Mouse (Mus musculus) intestine, embryonic 15.5 days (tissue): Measurements from ENCODE around the gene Gapdhs. TPM values are rescaled to one million over a fixed set of nuclear protein-coding genes. Genes with fewer than 3 reads are reported as not detected.
"Not testable (repeated sequence)": the region's sequence is repeated elsewhere in the genome, so short reads cannot be mapped to it uniquely, and the experiment has no call there.

Source experiments
- ATAC-seq: fragments of 200-750 bp; cut with Nextera tagmentation; 2 replicates; pipeline ENCODE4 v1.8.0; 2017; ENCODE audit warnings: moderate TSS enrichment, moderate library complexity
- H3K27ac ChIP-seq: fragments of 300-500 bp; sonication (generic); 2 replicates; pipeline ENCODE4 v1.5.1; 2015; ENCODE audit warnings: mild to moderate bottlenecking, inconsistent platforms
- H3K27me3 ChIP-seq: fragments of 300-500 bp; sonication (generic); replicated peaks from 2 replicates; pipeline ENCODE4 v1.6.1; 2015; ENCODE audit warnings: inconsistent platforms
- H3K36me3 ChIP-seq: fragments of 300-500 bp; sonication (generic); 2 replicates; pipeline ENCODE4 v1.6.1; 2015; ENCODE audit warnings: inconsistent platforms
- H3K4me1 ChIP-seq: fragments of 300-500 bp; sonication (generic); replicated peaks from 2 replicates; pipeline ENCODE4 v1.6.1; 2015; ENCODE audit warnings: inconsistent platforms
- H3K4me2 ChIP-seq: fragments of 300-500 bp; sonication (generic); replicated peaks from 2 replicates; pipeline ENCODE4 v1.6.1; 2015; ENCODE audit warnings: mild to moderate bottlenecking, inconsistent platforms
- H3K4me3 ChIP-seq: fragments of 300-500 bp; sonication (generic); replicated peaks from 2 replicates; pipeline ENCODE4 v1.5.1; 2015; ENCODE audit warnings: inconsistent platforms
- H3K9ac ChIP-seq: fragments of 300-500 bp; sonication (generic); 2 replicates; pipeline ENCODE4 v1.6.1; 2015; ENCODE audit warnings: inconsistent platforms
- H3K9me3 ChIP-seq: fragments of 300-500 bp; sonication (generic); 2 replicates; pipeline ENCODE4 v1.6.1; 2016; ENCODE audit warnings: inconsistent platforms
- WGBS: fragments of 180-500 bp; shearing (Covaris S2); methylation state at CpG from one replicate; pipeline ENCODE4 v1.1.7; 2015; 5-methylcytosine and 5-hydroxymethylcytosine counted together
- polyA plus RNA-seq: library from polyadenylated mRNA; unstranded; fragments of >200 nt; fragmentation: Nextera tagmentation; extraction: Ambion mirVana; gene quantifications from 2 replicates; pipeline ENCODE4 v1.2.1, GENCODE M21; 2015

Gapdhs gene
- polyA plus RNA-seq, 1 experiment from 2014 or later, result 0.10 TPM

GRCm38 (mm10) chr7:30766408-30766807, 22.9 kb upstream of the Gapdhs start:
- H3K27ac ChIP-seq, result no peak overlapping the region

GRCm38 (mm10) chr7:30765173-30765572, 21.7 kb upstream of the Gapdhs start:
- 0 out of 2 replicates have a peak, but pooled peaks cover 4% of the 10 kb centered on the region for H3K4me1 ChIP-seq
- no peak overlapping the region for H3K9ac ChIP-seq
- no peak overlapping the region for H3K4me3 ChIP-seq
- no peaks in the 10 kb centered on the region for H3K9me3 ChIP-seq
- peaks cover 2% of the 10 kb centered on the region; the same call in 1 of the 2 replicates for H3K27me3 ChIP-seq
- H3K36me3 ChIP-seq, result no peaks in the 10 kb centered on the region
- no peak overlapping the region for H3K4me2 ChIP-seq
- ATAC-seq, result no peak
- no peak overlapping the region for H3K27ac ChIP-seq
- 44% methylated on average over 11 of the region's 11 CpGs for WGBS

More at GRCm38 (mm10) chr7:30766408-30766807, 22.9 kb upstream of the Gapdhs start:
- Histone ChIP-seq H3K36me3 (no peaks in the 10 kb centered on the region), H3K4me1 (0 out of 2 replicates have a peak, but pooled peaks cover 4% of the 10 kb centered on the region), H3K27me3 (peaks cover 2% of the 10 kb centered on the region; the same call in 1 of the 2 replicates), H3K4me3 (no peak overlapping the region), H3K4me2 (no peak overlapping the region), H3K9ac (no peak overlapping the region), H3K9me3 (no peaks in the 10 kb centered on the region)
- no peak for ATAC-seq
- 92% methylated on average over 4 of the region's 4 CpGs for WGBS

GRCm38 (mm10) chr7:30763456-30763855, 20.0 kb upstream of the Gapdhs start, which contains the start of gene Dmkn:
TSS of gene Dmkn (plus strand) at chr7:30763756.
- no peaks in the 10 kb centered on the region for H3K36me3 ChIP-seq
- 0 out of 2 replicates have a peak, but pooled peaks cover 6% of the 10 kb centered on the region for H3K4me1 ChIP-seq
- H3K4me3 ChIP-seq, result no peak within 1 kb of the TSS
- peaks cover 2% of the 10 kb centered on the region; the same call in 1 of the 2 replicates for H3K27me3 ChIP-seq
- no peaks in the 10 kb centered on the region for H3K9me3 ChIP-seq
- no peak within 1 kb of the TSS for H3K4me2 ChIP-seq
- ATAC-seq, result no peak
- no peak within 1 kb of the TSS for H3K9ac ChIP-seq
- 52% methylated on average over 5 of the region's 5 CpGs for WGBS
- H3K27ac ChIP-seq, result no peak within 1 kb of the TSS

GRCm38 (mm10) chr7:30761769-30762352, 18.4 kb upstream of the Gapdhs start:
- Histone ChIP-seq H3K4me3 (no peak overlapping the region), H3K4me2 (no peak overlapping the region), H3K9ac (no peak overlapping the region), H3K4me1 (0 out of 2 replicates have a peak, but pooled peaks cover 4% of the 10 kb centered on the region), H3K36me3 (no peaks in the 10 kb centered on the region), H3K27me3 (peaks cover 2% of the 10 kb centered on the region; the same call in 1 of the 2 replicates), H3K27ac (no peak overlapping the region), H3K9me3 (no peaks in the 10 kb centered on the region)
- no peak for ATAC-seq
- 79% methylated on average over 4 of the region's 4 CpGs for WGBS

GRCm38 (mm10) chr7:30758853-30759252, 15.4 kb upstream of the Gapdhs start:
- ATAC-seq, result peak; percentile 67
- Histone ChIP-seq H3K4me3 (no peak overlapping the region), H3K27me3 (0 out of 2 replicates have a peak, but pooled peaks cover 2% of the 10 kb centered on the region), H3K4me1 (0 out of 2 replicates have a peak, but pooled peaks cover 4% of the 10 kb centered on the region), H3K36me3 (0 out of 2 replicates have a peak, but pooled peaks cover 3% of the 10 kb centered on the region), H3K4me2 (no peak overlapping the region), H3K9ac (no peak overlapping the region), H3K9me3 (no peaks in the 10 kb centered on the region), H3K27ac (no peak overlapping the region)
- WGBS, result 26% methylated on average over 4 of the region's 4 CpGs

- H3K9ac ChIP-seq, result no peak overlapping the region
- WGBS, result 60% methylated on average over 3 of the region's 3 CpGs
- H3K27me3 ChIP-seq, result no peaks in the 10 kb centered on the region
- H3K4me2 ChIP-seq, result no peak overlapping the region
- H3K27ac ChIP-seq, result no peak overlapping the region
- H3K4me1 ChIP-seq, result 0 out of 2 replicates have a peak, but pooled peaks cover 4% of the 10 kb centered on the region
- ATAC-seq, result no peak
- no peaks in the 10 kb centered on the region for H3K9me3 ChIP-seq
- H3K36me3 ChIP-seq, result 0 out of 2 replicates have a peak, but pooled peaks cover 3% of the 10 kb centered on the region
- no peak overlapping the region for H3K4me3 ChIP-seq
Observed at GRCm38 (mm10) chr7:30757001-30757400, 13.5 kb upstream of the Gapdhs start.

- no peaks in the 10 kb centered on the region for H3K27me3 ChIP-seq
- H3K36me3 ChIP-seq, result 0 out of 2 replicates have a peak, but pooled peaks cover 3% of the 10 kb centered on the region
- 44% methylated on average over 5 of the region's 5 CpGs for WGBS
- H3K4me3 ChIP-seq, result no peak within 1 kb of the TSS
- peak; percentile 16; the same call in 1 of the 2 replicates for ATAC-seq
- H3K27ac ChIP-seq, result no peak within 1 kb of the TSS
- H3K4me2 ChIP-seq, result no peak within 1 kb of the TSS
- no peaks in the 10 kb centered on the region; the same call in 1 of the 2 replicates for H3K4me1 ChIP-seq
- no peaks in the 10 kb centered on the region for H3K9me3 ChIP-seq
- no peak within 1 kb of the TSS for H3K9ac ChIP-seq
Observed at GRCm38 (mm10) chr7:30751086-30751669, 7.7 kb upstream of the Gapdhs start, which contains the start of gene Sbsn. TSS of gene Sbsn (plus strand) at chr7:30751471.

GRCm38 (mm10) chr7:30749824-30750606, 6.5 kb upstream of the Gapdhs start:
- Histone ChIP-seq H3K36me3 (no peaks in the 10 kb centered on the region), H3K27me3 (no peaks in the 10 kb centered on the region), H3K4me1 (no peaks in the 10 kb centered on the region; the same call in 1 of the 2 replicates), H3K4me2 (no peak overlapping the region), H3K27ac (no peak overlapping the region), H3K9ac (no peak overlapping the region), H3K4me3 (no peak overlapping the region), H3K9me3 (no peaks in the 10 kb centered on the region)
- 70% methylated on average over 13 of the region's 13 CpGs for WGBS
- ATAC-seq, result peak; percentile 63

GRCm38 (mm10) chr7:30747525-30748204, 4.2 kb upstream of the Gapdhs start:
- Histone ChIP-seq H3K36me3 (no peaks in the 10 kb centered on the region), H3K9ac (no peak overlapping the region), H3K4me2 (no peak overlapping the region), H3K4me1 (no peaks in the 10 kb centered on the region; the same call in 1 of the 2 replicates), H3K9me3 (no peaks in the 10 kb centered on the region), H3K27ac (no peak overlapping the region), H3K4me3 (no peak overlapping the region), H3K27me3 (no peaks in the 10 kb centered on the region)
- no peak for ATAC-seq
- 73% methylated on average over 7 of the region's 7 CpGs for WGBS

GRCm38 (mm10) chr7:30744022-30744598, 629 bp upstream of the Gapdhs start:
- no peak overlapping the region for H3K4me2 ChIP-seq
- peak; percentile 55 for ATAC-seq
- no peak overlapping the region for H3K9ac ChIP-seq
- no peaks in the 10 kb centered on the region for H3K4me1 ChIP-seq
- no peaks in the 10 kb centered on the region for H3K27me3 ChIP-seq
- H3K36me3 ChIP-seq, result no peaks in the 10 kb centered on the region
- no peak overlapping the region for H3K27ac ChIP-seq
- 36% methylated on average over 4 of the region's 4 CpGs for WGBS
- no peaks in the 10 kb centered on the region for H3K9me3 ChIP-seq
- no peak overlapping the region for H3K4me3 ChIP-seq

- not testable (repeated sequence) for H3K9me3 ChIP-seq, H3K27me3 ChIP-seq, H3K27ac ChIP-seq, ATAC-seq, H3K4me2 ChIP-seq, H3K9ac ChIP-seq, H3K4me3 ChIP-seq, H3K4me1 ChIP-seq, H3K36me3 ChIP-seq
- WGBS, result 72% methylated on average over 2 of the region's 2 CpGs
Observed at GRCm38 (mm10) chr7:30742570-30742969, 911 bp downstream of the Gapdhs start.
